Mouse (Mus musculus) olfactory bulb, adult 2 months (tissue): ENCODE data around the gene Ccl17. TPM values are rescaled to one million over a fixed set of nuclear protein-coding genes. Genes with fewer than 3 reads are reported as not detected.

Experiments used
- H3K27ac ChIP-seq: fragments of 200-500 bp; 2 replicates; pipeline ENCODE4 v1.5.1; 2012; ENCODE audit warnings: low read depth, low read length; ENCODE audit not compliant: insufficient read depth
- H3K4me1 ChIP-seq: fragments of 200-500 bp; 2 replicates; pipeline ENCODE4 v1.6.1; 2012; ENCODE audit warnings: low read length; ENCODE audit not compliant: control insufficient read depth, insufficient read depth
- H3K4me3 ChIP-seq: fragments of 200-500 bp; 2 replicates; pipeline ENCODE4 v1.5.1; 2012; ENCODE audit warnings: mild to moderate bottlenecking, low read depth, low read length, moderate library complexity; ENCODE audit not compliant: insufficient read depth
- CTCF ChIP-seq: fragments of 200-500 bp; IDR thresholded peaks from 2 replicates; pipeline ENCODE4 v1.5.1; 2012; ENCODE audit warnings: low read depth, mild to moderate bottlenecking, low read length, moderate library complexity; ENCODE audit not compliant: insufficient read depth
- POLR2A ChIP-seq: fragments of 200-500 bp; IDR thresholded peaks from 2 replicates; pipeline ENCODE4 v1.6.1; 2012; ENCODE audit warnings: mild to moderate bottlenecking, low read depth, low read length, moderate library complexity; ENCODE audit not compliant: insufficient read depth
- WGBS: fragments of 180-500 bp; shearing (Covaris S2); methylation state at CpG from one replicate; pipeline ENCODE4 v1.1.7; 2018; 5-methylcytosine and 5-hydroxymethylcytosine counted together
- polyA plus RNA-seq: library from polyadenylated mRNA; stranded (reverse); fragments of >200 nt; gene quantifications from 2 replicates; pipeline ENCODE4 v1.2.4, GENCODE M21; 2012; ENCODE audit warnings: low replicate concordance; ENCODE audit not compliant: missing spikeins, insufficient read depth, insufficient read length

Ccl17 gene
- polyA plus RNA-seq, 1 experiment = not detected

DNA sequence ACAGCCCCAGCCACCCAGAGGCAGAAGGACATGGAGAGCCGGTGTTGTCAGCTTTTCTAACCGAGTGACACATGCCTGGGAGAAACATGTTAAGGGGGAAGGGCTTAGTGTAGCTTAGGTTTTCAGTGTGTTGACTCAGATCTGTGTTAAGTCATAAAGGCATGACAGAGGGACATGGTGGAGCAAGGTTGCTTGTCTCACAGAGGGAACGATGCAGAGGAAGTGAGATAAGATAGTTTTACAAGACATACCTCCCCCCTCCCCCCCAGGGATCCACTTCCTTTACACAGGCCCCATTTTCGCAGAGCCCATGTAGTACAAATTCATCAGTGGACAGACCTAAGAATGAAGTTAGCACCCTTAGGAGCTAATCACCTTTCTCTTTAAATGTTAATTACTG is 7.9 kb upstream of the Ccl17 start:
- WGBS = 83% methylated on average over 4 of the region's 4 CpGs

DNA sequence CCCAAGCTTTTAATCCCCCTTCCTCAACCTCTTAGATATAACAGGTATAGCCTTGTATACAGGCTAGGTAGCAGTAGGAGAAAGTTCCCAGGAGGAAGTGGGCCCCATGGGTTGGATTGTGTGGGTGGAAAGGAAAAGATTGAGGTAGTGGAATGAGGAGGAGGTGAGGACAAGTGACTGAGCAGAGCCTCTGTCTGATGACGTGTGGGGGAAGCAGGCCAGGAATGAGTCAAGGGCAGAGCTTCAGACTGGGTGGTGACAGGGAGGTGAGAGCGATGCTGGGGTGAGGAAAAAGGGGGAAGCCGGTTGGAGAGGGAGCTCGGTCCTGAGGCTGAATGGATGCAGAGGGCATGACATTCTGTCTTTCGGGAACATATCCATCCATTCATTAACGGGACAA is 6.7 kb upstream of the Ccl17 start:
- TF ChIP-seq POLR2A (no peak), CTCF (no peak)
- no peak overlapping the region for H3K27ac ChIP-seq
- peaks cover 31% of the 10 kb centered on the region for H3K4me1 ChIP-seq
- H3K4me3 ChIP-seq = no peak overlapping the region
- 58% methylated on average over 6 of the region's 6 CpGs for WGBS

More for the DNA sequence above, 7.9 kb upstream of the Ccl17 start:
- TF ChIP-seq CTCF (no peak), POLR2A (no peak)
- peaks cover 28% of the 10 kb centered on the region for H3K4me1 ChIP-seq
- H3K27ac ChIP-seq = no peak overlapping the region
- no peak overlapping the region for H3K4me3 ChIP-seq

DNA sequence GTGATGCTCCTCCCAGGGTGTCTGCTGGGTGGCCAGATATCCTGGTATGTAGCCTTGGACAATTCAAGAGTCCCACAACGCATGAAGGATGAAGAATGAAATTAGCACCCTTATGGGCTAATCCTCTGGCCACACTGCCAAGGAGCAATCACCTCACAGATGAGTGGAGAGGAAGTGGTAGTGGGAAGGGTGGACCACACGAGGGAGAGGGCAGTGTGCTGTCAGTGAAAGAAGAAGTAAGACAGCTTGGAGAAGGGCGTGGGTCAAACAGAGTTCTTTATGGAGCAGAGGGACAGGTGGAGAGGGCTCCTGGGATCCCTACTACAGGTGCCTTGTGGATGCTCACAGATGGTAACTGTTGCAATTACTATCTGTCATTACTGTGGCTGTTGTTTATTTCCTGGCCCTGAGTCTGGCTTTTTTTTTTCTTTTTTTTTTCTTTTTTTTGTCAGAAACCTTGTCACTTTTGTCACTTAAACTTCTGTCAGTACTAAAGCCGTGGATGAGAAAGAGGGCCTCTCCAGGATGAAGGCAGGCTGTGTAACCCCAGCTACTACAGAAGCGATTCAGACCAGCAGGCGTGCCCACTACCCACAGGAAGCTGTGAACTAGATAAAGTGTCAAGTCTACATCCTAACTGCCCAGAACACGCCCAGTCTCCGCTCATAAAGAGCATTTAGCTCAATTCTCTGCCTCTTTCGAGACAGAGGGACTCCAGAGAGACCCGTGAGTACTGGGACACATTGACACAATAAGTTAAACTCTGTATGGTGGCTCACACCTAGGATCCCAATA is 5.5 kb upstream of the Ccl17 start:
- no peak overlapping the region for H3K4me3 ChIP-seq
- 82% methylated on average over 10 of the region's 10 CpGs for WGBS
- peaks cover 31% of the 10 kb centered on the region for H3K4me1 ChIP-seq
- H3K27ac ChIP-seq = no peak overlapping the region
- TF ChIP-seq CTCF (no peak), POLR2A (no peak)

DNA sequence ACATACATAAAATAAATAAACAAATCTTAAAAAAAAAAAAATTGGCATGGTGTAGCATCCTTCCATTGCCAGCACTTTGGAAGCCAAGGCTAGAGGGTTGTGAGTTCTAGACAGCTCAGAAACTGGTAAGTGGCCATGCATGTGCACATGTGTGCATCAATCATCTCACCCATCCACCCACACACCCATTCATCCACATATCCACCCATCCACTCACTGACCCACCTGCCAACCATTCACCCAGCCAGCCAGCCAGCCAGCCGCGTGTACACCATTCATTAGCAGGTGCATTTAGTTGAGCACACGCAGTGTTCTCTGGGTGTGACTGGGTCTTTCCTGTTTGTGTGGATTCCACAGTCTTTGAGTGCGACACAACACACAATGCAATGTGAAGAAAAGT is 4.4 kb upstream of the Ccl17 start:
- 75% methylated on average over 4 of the region's 4 CpGs for WGBS
- no peak overlapping the region for H3K4me3 ChIP-seq
- TF ChIP-seq POLR2A (no peak), CTCF (no peak)
- peaks cover 22% of the 10 kb centered on the region for H3K4me1 ChIP-seq
- H3K27ac ChIP-seq = no peak overlapping the region

DNA sequence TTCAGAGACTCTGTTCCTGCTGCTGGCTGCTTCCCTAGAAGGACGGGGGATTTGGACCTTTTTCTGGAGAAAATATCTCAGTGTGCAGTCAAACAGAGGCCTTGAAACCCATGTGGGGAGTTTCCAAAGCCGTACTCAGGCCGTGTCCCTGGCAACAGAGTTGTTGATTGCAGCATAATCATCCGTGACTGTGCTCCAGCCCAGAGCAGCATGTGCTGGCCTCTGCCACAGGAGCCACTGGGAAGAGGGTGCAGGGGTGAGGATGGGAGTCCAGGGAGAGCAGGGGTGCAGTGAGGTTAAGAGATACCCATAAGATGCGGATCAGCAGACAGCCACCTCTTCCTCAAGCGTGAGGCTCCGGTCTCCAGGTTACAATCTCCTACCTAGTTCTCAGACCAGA is 2.7 kb upstream of the Ccl17 start:
- Histone ChIP-seq H3K4me1 (peaks cover 12% of the 10 kb centered on the region), H3K4me3 (no peak overlapping the region), H3K27ac (no peak overlapping the region)
- 56% methylated on average over 7 of the region's 7 CpGs for WGBS
- no peak for TF ChIP-seq POLR2A
- TF ChIP-seq CTCF = no peak

DNA sequence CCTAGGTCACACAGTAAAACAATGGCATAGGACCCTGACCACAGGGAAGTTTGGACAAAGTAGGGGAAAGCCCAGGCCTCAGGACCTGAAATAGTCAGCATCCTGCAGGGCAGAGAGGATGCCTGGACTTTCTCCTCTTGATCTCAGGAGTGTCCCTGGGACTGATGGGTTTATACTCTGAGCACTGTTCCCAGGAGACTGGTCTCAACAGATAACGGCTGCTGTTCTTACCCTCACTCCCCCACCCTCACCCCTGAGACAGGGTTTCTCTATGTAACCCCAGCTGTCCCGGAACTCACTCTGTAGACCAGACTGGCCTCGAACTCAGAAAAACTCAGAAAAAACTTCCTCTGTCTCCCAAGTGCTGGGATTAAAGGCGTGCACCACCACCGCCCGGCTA is 1.9 kb upstream of the Ccl17 start:
- Histone ChIP-seq H3K27ac (no peak overlapping the region), H3K4me3 (no peak overlapping the region), H3K4me1 (peaks cover 14% of the 10 kb centered on the region)
- 92% methylated on average over 6 of the region's 6 CpGs for WGBS
- TF ChIP-seq CTCF (no peak), POLR2A (no peak)

DNA sequence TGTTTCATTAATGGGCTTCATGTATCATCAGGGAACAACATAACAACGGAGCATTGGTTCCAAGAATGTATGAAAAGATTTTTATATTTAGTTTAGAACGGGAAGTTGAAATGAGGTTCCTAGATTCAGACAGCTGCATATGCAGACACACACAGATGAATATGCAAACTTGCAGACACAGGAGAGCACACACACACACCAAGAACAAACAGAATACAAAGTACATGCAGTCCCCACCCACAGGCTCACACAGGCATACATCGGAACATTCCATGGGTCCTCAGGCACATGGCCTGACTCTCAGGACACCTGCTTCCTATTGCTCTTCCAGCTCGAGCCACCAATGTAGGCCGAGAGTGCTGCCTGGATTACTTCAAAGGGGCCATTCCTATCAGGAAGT is 602 bp downstream of the Ccl17 start:
- 89% methylated on average over 5 of the region's 5 CpGs for WGBS
- H3K4me3 ChIP-seq = no peak overlapping the region
- H3K27ac ChIP-seq = no peak overlapping the region
- H3K4me1 ChIP-seq = peaks cover 10% of the 10 kb centered on the region; the same call in 1 of the 2 replicates
- TF ChIP-seq POLR2A (no peak), CTCF (no peak)

DNA sequence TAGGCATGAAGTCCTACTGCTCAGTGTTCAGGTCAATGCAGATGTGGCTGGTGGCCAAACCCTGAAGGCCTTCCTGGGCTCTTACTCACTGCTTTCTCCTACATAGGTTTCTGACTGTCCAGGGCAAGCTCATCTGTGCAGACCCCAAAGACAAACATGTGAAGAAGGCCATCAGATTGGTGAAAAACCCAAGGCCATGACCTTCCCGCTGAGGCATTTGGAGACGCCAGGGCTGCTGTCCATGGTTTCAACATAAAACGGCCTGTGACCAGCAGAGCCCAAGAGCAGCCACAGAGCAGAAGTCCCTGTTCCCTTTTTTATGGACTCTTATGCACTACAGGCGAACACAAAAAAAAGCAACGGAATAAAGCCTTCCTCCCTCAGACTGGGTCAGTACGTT is 1.4 kb downstream of the Ccl17 start:
- no peak overlapping the region for H3K4me3 ChIP-seq
- no peak overlapping the region for H3K27ac ChIP-seq
- WGBS = 88% methylated on average over 6 of the region's 6 CpGs
- TF ChIP-seq POLR2A (no peak), CTCF (no peak)
- H3K4me1 ChIP-seq = peaks cover 10% of the 10 kb centered on the region; the same call in 1 of the 2 replicates

DNA sequence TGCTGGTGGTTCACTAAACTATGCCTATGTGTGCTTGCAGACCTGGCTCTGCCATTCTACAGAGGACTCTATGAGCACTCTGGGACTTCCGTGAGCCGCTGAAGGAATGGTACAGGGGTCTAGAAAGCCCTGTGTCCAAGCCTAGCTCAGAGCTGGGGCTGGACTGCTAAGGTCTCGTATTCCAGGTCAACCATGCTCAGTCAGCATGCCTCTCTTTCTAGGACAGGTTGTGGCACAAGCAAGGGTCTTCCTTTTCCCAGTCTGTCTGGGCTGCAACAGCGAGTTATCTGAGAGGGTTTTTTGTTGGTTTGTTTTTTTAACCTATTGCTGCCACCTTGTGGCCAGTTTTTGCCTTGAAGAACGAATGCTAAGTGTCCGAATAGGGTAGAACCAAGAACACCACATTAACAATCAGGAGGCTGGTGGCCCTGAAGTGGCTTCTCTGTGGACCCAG is 2.4 kb downstream of the Ccl17 start:
- WGBS = 23% methylated on average over 6 of the region's 6 CpGs
- no peak for TF ChIP-seq POLR2A
- 0 out of 2 replicates have a peak, but pooled peaks have one; percentile 10 for TF ChIP-seq CTCF
- H3K27ac ChIP-seq = no peak overlapping the region
- peaks cover 5% of the 10 kb centered on the region; the same call in 1 of the 2 replicates for H3K4me1 ChIP-seq
- peak overlapping the region; percentile 26; the same call in 1 of the 2 replicates for H3K4me3 ChIP-seq
